Mouse (Mus musculus): Measurements from ENCODE around the gene Ttc12. TPM values are rescaled to one million over a fixed set of nuclear protein-coding genes. Genes with fewer than 3 reads are reported as not detected.

Gene Ttc12
- 0.47 and 0.93 TPM in 2 replicates for polyA plus RNA-seq (2015; fragmentation: Nextera tagmentation; extraction: Ambion mirVana)

DNA sequence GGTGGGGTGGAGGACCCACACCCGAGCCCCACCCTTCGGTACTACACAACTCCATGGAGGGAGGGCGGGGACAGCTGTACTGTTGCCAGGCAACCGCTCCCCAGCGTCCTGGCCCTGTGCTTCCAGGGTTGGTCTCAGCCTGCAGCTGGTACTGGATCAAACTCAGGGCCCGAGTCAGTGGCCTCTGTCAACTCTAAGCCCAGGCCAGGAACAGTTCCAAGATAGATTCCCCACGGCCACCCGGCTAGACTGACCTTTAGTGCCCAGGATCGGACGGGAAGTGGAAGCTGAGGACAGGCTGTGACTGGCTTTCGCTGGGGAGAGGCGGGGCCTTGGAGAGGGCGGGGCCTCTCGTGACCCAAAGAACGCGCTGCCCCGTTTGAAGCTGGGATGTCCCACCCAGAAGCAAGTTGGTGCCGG lies at the start of gene Ttc12:
Gene Ttc12 (minus strand): TSS at position 334 of the 420 bp plus-strand sequence.
- H3K4me3 ChIP-seq (ENCODE audit: low read depth, low read length) = peak within 1 kb of the TSS; percentile 61
- H3K9ac ChIP-seq (ENCODE audit: low read depth, low read length) = peak within 1 kb of the TSS; percentile 28; the same call in 1 of the 2 replicates
- no peak within 1 kb of the TSS for H3K27ac ChIP-seq (ENCODE audit: low read depth, low read length)
- no peaks in the 10 kb centered on the region for H3K9me3 ChIP-seq (ENCODE audit: control insufficient read depth)
- no peaks in the 10 kb centered on the region for H3K4me1 ChIP-seq (replicated peaks; ENCODE audit: control insufficient read depth, insufficient read depth, low read length)
- 0 out of 2 replicates have a peak, but pooled peaks cover 2% of the 10 kb centered on the region for H3K27me3 ChIP-seq (replicated peaks; ENCODE audit: control insufficient read depth, insufficient read depth, low read length)
- H3K36me3 ChIP-seq (ENCODE audit: control insufficient read depth, insufficient read depth) = no peaks in the 10 kb centered on the region
- peak within 1 kb of the TSS; percentile 84 for H3K4me2 ChIP-seq (replicated peaks; ENCODE audit: low read depth)
- TF ChIP-seq CTCF (IDR thresholded peaks at IDR 0.05; ENCODE audit: low read depth) = no peak
- under 1% methylated on average over 17 of the region's 18 CpGs for WGBS
- peak; percentile 76 for ATAC-seq

DNA sequence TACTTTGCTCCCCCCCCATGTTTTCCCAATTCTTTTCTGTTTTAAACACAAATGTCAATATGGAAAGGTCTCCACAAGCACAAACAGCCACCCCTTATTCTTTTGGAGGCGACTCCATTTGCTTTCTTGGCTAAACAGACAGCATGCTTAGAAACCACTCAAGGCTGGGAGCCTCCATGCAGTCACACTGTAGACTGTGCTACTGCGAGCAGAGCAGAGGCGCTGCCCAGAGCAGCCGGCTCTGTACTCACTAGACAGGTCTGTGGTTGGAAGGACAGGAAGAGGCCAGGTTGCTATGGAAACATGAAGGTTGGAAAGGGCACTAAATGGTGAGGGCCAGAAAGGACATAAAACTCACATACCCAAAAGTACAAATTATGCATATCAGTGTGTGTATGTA lies 48.9 kb upstream of the Ttc12 start:
- H3K27ac ChIP-seq (ENCODE audit: low read depth, low read length) = no peak overlapping the region
- H3K4me1 ChIP-seq (replicated peaks; ENCODE audit: control insufficient read depth, insufficient read depth, low read length) = no peaks in the 10 kb centered on the region
- H3K4me3 ChIP-seq (ENCODE audit: low read depth, low read length) = no peak overlapping the region
- no peaks in the 10 kb centered on the region for H3K9me3 ChIP-seq (ENCODE audit: control insufficient read depth)
- WGBS = 46% methylated on average over 4 of the region's 4 CpGs
- no peak overlapping the region for H3K4me2 ChIP-seq (replicated peaks; ENCODE audit: low read depth)
- ATAC-seq = no peak
- no peaks in the 10 kb centered on the region for H3K27me3 ChIP-seq (replicated peaks; ENCODE audit: control insufficient read depth, insufficient read depth, low read length)
- no peak overlapping the region for H3K9ac ChIP-seq (ENCODE audit: low read depth, low read length)
- no peaks in the 10 kb centered on the region for H3K36me3 ChIP-seq (ENCODE audit: control insufficient read depth, insufficient read depth)
- TF ChIP-seq CTCF (IDR thresholded peaks at IDR 0.05; ENCODE audit: low read depth) = no peak

DNA sequence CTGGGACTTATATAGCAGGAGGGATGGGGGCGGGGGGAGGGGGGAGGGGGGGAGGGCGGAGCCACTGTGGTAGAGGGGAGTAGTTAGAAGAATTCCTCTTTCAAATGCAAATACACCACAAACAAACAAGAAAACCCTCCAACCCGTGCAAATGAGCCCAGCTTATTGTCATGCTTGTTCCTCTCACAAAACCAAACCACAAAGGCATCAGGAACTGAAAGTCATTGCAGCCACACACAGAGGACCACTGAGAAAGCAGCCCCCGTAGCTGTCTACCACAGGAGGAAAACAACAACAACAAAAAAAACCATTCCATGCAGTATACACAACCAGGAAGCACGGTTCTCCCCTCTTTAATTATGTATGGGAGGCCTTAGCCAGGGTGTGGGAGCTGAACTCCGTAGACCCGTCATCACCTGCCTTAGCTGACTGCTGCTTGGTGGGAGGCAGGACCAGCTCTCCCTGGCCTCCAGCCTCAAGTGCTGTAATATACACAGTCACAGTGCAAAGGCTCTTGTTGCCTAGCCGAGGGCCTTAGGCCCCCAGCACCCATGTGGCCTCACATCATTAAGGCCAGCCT lies 48.0 kb upstream of the Ttc12 start:
- no peak overlapping the region for H3K27ac ChIP-seq (ENCODE audit: low read depth, low read length)
- ATAC-seq = no peak

DNA sequence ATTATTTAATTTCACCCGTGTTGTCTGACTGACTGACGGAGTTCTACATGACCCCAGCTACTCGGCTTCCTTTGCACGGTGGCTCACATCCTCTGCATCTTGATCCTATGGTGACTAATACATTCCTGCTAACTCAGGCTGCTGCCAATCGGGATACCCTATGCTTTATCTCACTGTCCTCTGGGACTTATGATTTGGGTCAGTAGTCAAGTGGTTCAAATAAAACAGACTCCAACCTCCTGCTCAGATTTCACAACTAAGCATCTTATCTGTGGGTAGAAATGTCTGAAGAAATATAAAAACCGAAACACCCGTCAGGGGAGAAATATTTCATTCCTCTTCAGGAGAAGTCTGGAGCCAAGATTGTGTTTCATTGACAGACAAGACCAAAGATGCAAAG lies 47.4 kb upstream of the Ttc12 start:
- no peaks in the 10 kb centered on the region for H3K27me3 ChIP-seq (replicated peaks; ENCODE audit: control insufficient read depth, insufficient read depth, low read length)
- ATAC-seq = no peak

More for the DNA sequence above, 48.0 kb upstream of the Ttc12 start:
- Histone ChIP-seq H3K9ac (ENCODE audit: low read depth, low read length) (no peak overlapping the region), H3K4me2 (replicated peaks; ENCODE audit: low read depth) (no peak overlapping the region), H3K4me1 (replicated peaks; ENCODE audit: control insufficient read depth, insufficient read depth, low read length) (no peaks in the 10 kb centered on the region), H3K4me3 (ENCODE audit: low read depth, low read length) (no peak overlapping the region), H3K9me3 (ENCODE audit: control insufficient read depth) (no peaks in the 10 kb centered on the region), H3K27me3 (replicated peaks; ENCODE audit: control insufficient read depth, insufficient read depth, low read length) (no peaks in the 10 kb centered on the region), H3K36me3 (ENCODE audit: control insufficient read depth, insufficient read depth) (no peaks in the 10 kb centered on the region)
- 52% methylated on average over 7 of the region's 8 CpGs for WGBS
- TF ChIP-seq CTCF (IDR thresholded peaks at IDR 0.05; ENCODE audit: low read depth) = no peak

DNA sequence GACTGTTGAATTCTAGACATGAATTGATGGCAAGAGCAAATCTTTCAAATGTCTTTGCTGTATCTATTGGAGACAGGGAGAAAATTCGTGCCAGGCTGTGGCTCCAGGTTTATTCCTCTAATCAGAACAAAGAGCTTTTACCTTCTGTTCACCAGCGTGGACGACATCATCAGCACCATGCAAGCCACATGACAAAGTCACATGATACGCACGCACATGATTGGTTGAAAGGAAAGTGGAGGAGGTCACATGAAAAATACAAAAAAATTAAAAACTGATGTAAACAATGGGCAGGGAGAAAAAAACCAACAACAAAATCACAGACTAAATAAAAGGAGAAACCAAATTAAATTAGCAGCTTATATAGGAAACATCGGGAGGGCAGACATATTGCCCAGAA lies 45.8 kb upstream of the Ttc12 start:
- Histone ChIP-seq H3K27me3 (replicated peaks; ENCODE audit: control insufficient read depth, insufficient read depth, low read length) (no peaks in the 10 kb centered on the region), H3K4me1 (replicated peaks; ENCODE audit: control insufficient read depth, insufficient read depth, low read length) (no peaks in the 10 kb centered on the region), H3K4me3 (ENCODE audit: low read depth, low read length) (no peak overlapping the region), H3K27ac (ENCODE audit: low read depth, low read length) (no peak overlapping the region), H3K9ac (ENCODE audit: low read depth, low read length) (no peak overlapping the region), H3K36me3 (ENCODE audit: control insufficient read depth, insufficient read depth) (no peaks in the 10 kb centered on the region), H3K4me2 (replicated peaks; ENCODE audit: low read depth) (no peak overlapping the region), H3K9me3 (ENCODE audit: control insufficient read depth) (no peaks in the 10 kb centered on the region)
- WGBS = 87% methylated on average over 6 of the region's 6 CpGs
- ATAC-seq = no peak
- no peak for TF ChIP-seq CTCF (IDR thresholded peaks at IDR 0.05; ENCODE audit: low read depth)

More for the DNA sequence above, 47.4 kb upstream of the Ttc12 start:
- H3K36me3 ChIP-seq (ENCODE audit: control insufficient read depth, insufficient read depth) = no peaks in the 10 kb centered on the region
- H3K4me2 ChIP-seq (replicated peaks; ENCODE audit: low read depth) = no peak overlapping the region
- 67% methylated on average over 7 of the region's 7 CpGs for WGBS
- no peaks in the 10 kb centered on the region for H3K9me3 ChIP-seq (ENCODE audit: control insufficient read depth)
- H3K9ac ChIP-seq (ENCODE audit: low read depth, low read length) = no peak overlapping the region
- no peak for TF ChIP-seq CTCF (IDR thresholded peaks at IDR 0.05; ENCODE audit: low read depth)
- no peak overlapping the region for H3K27ac ChIP-seq (ENCODE audit: low read depth, low read length)
- no peak overlapping the region for H3K4me3 ChIP-seq (ENCODE audit: low read depth, low read length)
- H3K4me1 ChIP-seq (replicated peaks; ENCODE audit: control insufficient read depth, insufficient read depth, low read length) = no peaks in the 10 kb centered on the region

DNA sequence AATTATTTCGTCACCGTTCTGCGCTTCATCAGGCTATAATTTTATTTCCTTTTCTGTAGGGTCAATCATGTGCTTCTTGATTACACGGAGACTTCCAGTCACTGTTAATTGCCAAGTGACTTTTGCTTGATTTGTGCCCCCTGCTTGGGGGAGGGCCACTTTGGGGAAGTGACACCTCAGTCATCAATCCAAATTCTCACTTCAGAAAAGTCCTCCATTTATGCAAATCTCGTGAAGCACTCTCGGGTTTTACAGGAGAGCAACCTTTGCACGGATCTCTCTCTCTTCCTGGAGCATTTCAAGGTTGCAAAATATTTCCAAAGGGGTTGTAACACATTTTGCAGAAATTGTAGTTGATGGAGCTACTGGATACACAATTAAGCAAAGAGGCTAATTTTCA lies 45.2 kb upstream of the Ttc12 start:
- Histone ChIP-seq H3K9ac (ENCODE audit: low read depth, low read length) (no peak overlapping the region), H3K9me3 (ENCODE audit: control insufficient read depth) (no peaks in the 10 kb centered on the region), H3K36me3 (ENCODE audit: control insufficient read depth, insufficient read depth) (no peaks in the 10 kb centered on the region), H3K4me1 (replicated peaks; ENCODE audit: control insufficient read depth, insufficient read depth, low read length) (no peaks in the 10 kb centered on the region), H3K27ac (ENCODE audit: low read depth, low read length) (no peak overlapping the region), H3K27me3 (replicated peaks; ENCODE audit: control insufficient read depth, insufficient read depth, low read length) (no peaks in the 10 kb centered on the region), H3K4me2 (replicated peaks; ENCODE audit: low read depth) (no peak overlapping the region), H3K4me3 (ENCODE audit: low read depth, low read length) (no peak overlapping the region)
- no peak for ATAC-seq
- WGBS = 51% methylated on average over 7 of the region's 7 CpGs
- no peak for TF ChIP-seq CTCF (IDR thresholded peaks at IDR 0.05; ENCODE audit: low read depth)

All from intestine, postnatal 0 days (tissue).